Comparison of ENCODE assay signal across 8 mouse cellular contexts in genomic region chr4:110152103-110152946, GRCm38 (mm10).
A peak's percentile ranks its signal among the peaks of the same experiment; 100 is the strongest.
DNase-seq lines count a peak whose midpoint lies in the region; ATAC-seq and TF ChIP-seq lines count a peak whose summit lies in the region.

No protein-coding gene starts in this region.

- no peaks in the 10 kb centered on the region for H3K4me1 ChIP-seq in heart, embryonic 14.5 days (ENCODE audit: control insufficient read depth in 2 of 2, insufficient read depth in 2 of 2, low read length in 2 of 2)
- peaks cover 12% of the 10 kb centered on the region for H3K4me1 ChIP-seq in forebrain, embryonic 14.5 days (ENCODE audit: control insufficient read depth, insufficient read depth, low read length)
- peaks cover 27% of the 10 kb centered on the region for H3K4me1 ChIP-seq in midbrain, embryonic 11.5 days (ENCODE audit: control insufficient read depth, insufficient read depth, low read length)

- peak overlapping the region; percentile 30 for H3K4me2 ChIP-seq in heart, embryonic 14.5 days (ENCODE audit: low read length)
- peak overlapping the region; percentile 36 for H3K4me2 ChIP-seq in forebrain, embryonic 14.5 days (ENCODE audit: low read length)
- H3K4me2 ChIP-seq in midbrain, embryonic 11.5 days, result peak overlapping the region; percentile 21; the same call in 1 of the 2 replicates

- no peak for DNase-seq in heart, postnatal 25 days (ENCODE audit: low spot score)
- DNase-seq in brain, embryonic 14.5 days (ENCODE audit: low read depth), result peak; percentile 95
- DNase-seq in forebrain, embryonic 14.5 days (ENCODE audit: low spot score), result peak; percentile 82
- DNase-seq in midbrain, embryonic 11.5 days (ENCODE audit: low spot score, missing footprints), result peak; percentile 96
- no peak for DNase-seq in urinary bladder, postnatal 10 days (ENCODE audit: low spot score)
- DNase-seq in gastrocnemius, postnatal 25 days, result no peak

- ATAC-seq in heart, embryonic 14.5 days (ENCODE audit: insufficient number of reproducible peaks, insufficient read depth, low FRiP score, low read depth), result no peak
- ATAC-seq in forebrain, embryonic 14.5 days, result peak; percentile 91
- peak; percentile 95 for ATAC-seq in midbrain, embryonic 11.5 days (ENCODE audit: low FRiP score)
- ATAC-seq in inflammation-experienced regulatory T-cells, adult 6 months, result no peak

- no peaks in the 10 kb centered on the region for H3K9me3 ChIP-seq in heart, embryonic 14.5 days (ENCODE audit: control insufficient read depth, low read length)
- H3K9me3 ChIP-seq in forebrain, embryonic 14.5 days (replicated peaks; ENCODE audit: control insufficient read depth, low read length), result no peaks in the 10 kb centered on the region
- H3K9me3 ChIP-seq in midbrain, embryonic 11.5 days (ENCODE audit: control insufficient read depth, low read length), result no peaks in the 10 kb centered on the region

- H3K9ac ChIP-seq in heart, embryonic 14.5 days (ENCODE audit: low read length), result no peak overlapping the region
- H3K9ac ChIP-seq in forebrain, embryonic 14.5 days (ENCODE audit: low read length), result 0 out of 2 replicates have a peak overlapping the region, but pooled peaks have one; percentile 8
- no peak overlapping the region for H3K9ac ChIP-seq in midbrain, embryonic 11.5 days (ENCODE audit: low read length)

- H3K27me3 ChIP-seq in heart, embryonic 14.5 days (ENCODE audit: control insufficient read depth, insufficient read depth, low read length), result no peaks in the 10 kb centered on the region
- H3K27me3 ChIP-seq in forebrain, embryonic 14.5 days (replicated peaks; ENCODE audit: control insufficient read depth, insufficient read depth, low read length), result no peaks in the 10 kb centered on the region
- H3K27me3 ChIP-seq in midbrain, embryonic 11.5 days (ENCODE audit: control insufficient read depth, insufficient read depth, low read length), result no peaks in the 10 kb centered on the region

- no peak for TF ChIP-seq CTCF in brain, embryonic 14.5 days (IDR thresholded peaks at IDR 0.05; ENCODE audit: borderline replicate concordance, extremely low read depth, insufficient read depth, insufficient read length)

- WGBS in heart, embryonic 14.5 days, result 28% methylated on average over 15 of the region's 15 CpGs
- 12% methylated on average over 15 of the region's 15 CpGs for WGBS in forebrain, embryonic 14.5 days
- WGBS in midbrain, embryonic 11.5 days, result 6% methylated on average over 15 of the region's 15 CpGs

- H3K27ac ChIP-seq in heart, embryonic 14.5 days (replicated peaks in 1 of 2; ENCODE audit: control insufficient read depth in 1 of 2, insufficient read depth in 1 of 2, low read depth in 2 of 2, low read length in 2 of 2), result no peak overlapping the region
- H3K27ac ChIP-seq in forebrain, embryonic 14.5 days (ENCODE audit: low read depth, low read length), result peak overlapping the region; percentile 56
- peak overlapping the region; percentile 85 for H3K27ac ChIP-seq in midbrain, embryonic 11.5 days (ENCODE audit: low read depth, low read length)

- no peak overlapping the region for H3K4me3 ChIP-seq in heart, embryonic 14.5 days (ENCODE audit: control insufficient read depth in 1 of 2, insufficient read depth in 1 of 2, low read depth in 1 of 2, low read length in 2 of 2)
- H3K4me3 ChIP-seq in forebrain, embryonic 14.5 days (ENCODE audit: low read depth, low read length), result no peak overlapping the region
- H3K4me3 ChIP-seq in midbrain, embryonic 11.5 days (ENCODE audit: low read depth, low read length), result no peak overlapping the region

- TF ChIP-seq POLR2A in brain, embryonic 14.5 days (IDR thresholded peaks at IDR 0.05; ENCODE audit: borderline replicate concordance, extremely low read depth, insufficient read depth, insufficient read length, poor library complexity, severe bottlenecking), result no peak

- H3K36me3 ChIP-seq in heart, embryonic 14.5 days (ENCODE audit: control insufficient read depth, insufficient read depth, low read length), result no peaks in the 10 kb centered on the region
- H3K36me3 ChIP-seq in forebrain, embryonic 14.5 days (ENCODE audit: control insufficient read depth, insufficient read depth, low read length), result no peaks in the 10 kb centered on the region
- H3K36me3 ChIP-seq in midbrain, embryonic 11.5 days (ENCODE audit: control insufficient read depth, insufficient read depth, low read length), result no peaks in the 10 kb centered on the region

- intact Hi-C loops in heart, postnatal 25 days (cut with DNase I), result no loop called here

Comparison
In these comparisons a context has a peak if more than half of its experiments do, and no peak if none do; other contexts are left out.
1. ATAC-seq: peak in forebrain, embryonic 14.5 days (single experiment) and midbrain, embryonic 11.5 days (single experiment); none in heart, embryonic 14.5 days (single experiment) and inflammation-experienced regulatory T-cells, adult 6 months (single experiment).
2. H3K27ac ChIP-seq: peak in forebrain, embryonic 14.5 days (single experiment) and midbrain, embryonic 11.5 days (single experiment); none in heart, embryonic 14.5 days (0 of 2).
3. DNase-seq: peak in brain, embryonic 14.5 days (single experiment), forebrain, embryonic 14.5 days (single experiment) and midbrain, embryonic 11.5 days (single experiment); none in heart, postnatal 25 days (single experiment), urinary bladder, postnatal 10 days (single experiment) and gastrocnemius, postnatal 25 days (single experiment).
4. Peak in every context shown above with its lines, with median percentiles within 50 percentile points of each other: H3K4me2 ChIP-seq.